Mouse (Mus musculus) monocyte, adult 2 months (primary cell): Measurements from ENCODE around the gene Nfkb2.

Experiments
- DNase-seq, 2 experiments: peaks; one replicate each; pipeline ENCODE4 v3.0.0; 2022; ENCODE audit warnings: low spot score in 2 of 2, low read depth in 1 of 2

Gene Nfkb2

DNA sequence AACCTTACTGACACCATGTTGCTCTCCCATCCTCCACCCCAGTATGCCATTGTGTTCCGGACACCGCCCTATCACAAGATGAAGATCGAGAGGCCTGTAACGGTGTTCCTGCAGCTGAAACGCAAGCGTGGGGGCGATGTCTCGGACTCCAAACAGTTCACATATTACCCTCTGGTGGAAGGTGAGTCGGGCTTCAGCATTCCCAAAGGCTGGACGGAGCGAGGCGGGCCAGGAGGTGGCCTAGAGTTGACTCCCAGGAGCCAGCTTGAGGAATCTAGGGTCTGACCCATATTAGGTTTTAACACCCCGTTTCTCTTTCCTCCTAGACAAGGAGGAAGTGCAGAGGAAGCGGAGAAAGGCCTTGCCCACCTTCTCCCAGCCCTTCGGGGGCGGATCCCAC, 4.2 kb downstream of the Nfkb2 start:
- DNase-seq = no peak

DNA sequence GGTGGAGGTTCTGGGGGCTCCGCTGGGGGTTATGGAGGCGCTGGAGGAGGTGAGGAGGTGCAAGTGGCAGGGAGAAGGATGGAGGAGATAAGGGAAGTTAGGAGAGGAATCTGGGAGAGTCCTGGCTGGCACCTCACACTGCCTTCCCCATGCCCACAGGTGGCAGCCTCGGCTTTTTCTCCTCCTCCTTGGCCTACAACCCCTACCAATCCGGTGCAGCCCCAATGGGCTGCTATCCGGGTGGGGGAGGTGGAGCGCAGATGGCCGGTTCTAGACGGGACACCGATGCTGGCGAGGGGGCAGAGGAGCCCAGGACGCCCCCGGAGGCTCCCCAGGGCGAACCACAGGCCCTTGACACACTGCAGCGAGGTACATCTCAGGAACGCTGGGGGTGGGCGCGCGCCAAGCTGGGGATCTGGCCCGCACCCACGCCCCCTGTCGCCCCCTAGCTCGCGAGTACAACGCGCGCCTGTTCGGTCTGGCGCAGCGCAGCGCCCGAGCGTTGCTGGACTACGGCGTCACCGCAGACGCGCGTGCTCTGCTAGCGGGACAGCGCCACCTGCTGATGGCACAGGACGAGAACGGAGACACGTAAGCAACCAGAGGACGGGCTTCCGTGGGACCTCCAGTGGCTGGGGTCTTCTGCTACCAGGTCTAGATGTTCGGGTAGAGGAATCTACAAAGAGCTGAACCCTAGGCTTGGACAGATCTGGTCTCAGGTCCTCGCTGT, 4.8 kb downstream of the Nfkb2 start:
- peak in 1 of 2 experiments; percentile 65 for DNase-seq

DNA sequence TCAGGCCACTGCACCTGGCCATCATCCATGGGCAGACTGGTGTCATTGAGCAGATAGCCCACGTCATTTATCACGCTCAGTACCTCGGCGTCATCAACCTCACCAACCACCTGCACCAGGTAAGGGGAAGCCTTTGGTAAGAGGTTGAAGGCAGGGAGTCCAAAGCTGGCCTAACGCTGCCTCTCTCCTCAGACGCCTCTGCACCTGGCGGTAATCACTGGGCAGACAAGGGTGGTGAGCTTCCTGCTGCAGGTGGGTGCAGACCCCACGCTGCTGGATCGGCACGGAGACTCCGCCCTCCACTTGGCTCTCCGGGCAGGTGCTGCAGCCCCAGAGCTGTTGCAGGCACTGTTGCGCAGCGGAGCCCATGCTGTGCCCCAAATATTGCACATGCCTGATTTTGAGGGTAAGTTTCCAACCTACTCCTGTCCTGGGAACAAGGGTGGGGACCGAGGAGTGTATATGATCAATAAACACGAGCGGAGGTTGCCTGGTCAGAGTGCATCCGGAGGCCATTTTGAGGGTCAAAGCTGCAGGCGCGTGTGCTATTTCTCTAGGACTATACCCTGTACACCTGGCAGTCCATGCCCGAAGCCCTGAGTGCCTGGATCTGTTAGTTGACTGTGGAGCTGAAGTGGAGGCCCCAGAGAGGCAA, 5.7 kb downstream of the Nfkb2 start:
- DNase-seq = no peak

DNA sequence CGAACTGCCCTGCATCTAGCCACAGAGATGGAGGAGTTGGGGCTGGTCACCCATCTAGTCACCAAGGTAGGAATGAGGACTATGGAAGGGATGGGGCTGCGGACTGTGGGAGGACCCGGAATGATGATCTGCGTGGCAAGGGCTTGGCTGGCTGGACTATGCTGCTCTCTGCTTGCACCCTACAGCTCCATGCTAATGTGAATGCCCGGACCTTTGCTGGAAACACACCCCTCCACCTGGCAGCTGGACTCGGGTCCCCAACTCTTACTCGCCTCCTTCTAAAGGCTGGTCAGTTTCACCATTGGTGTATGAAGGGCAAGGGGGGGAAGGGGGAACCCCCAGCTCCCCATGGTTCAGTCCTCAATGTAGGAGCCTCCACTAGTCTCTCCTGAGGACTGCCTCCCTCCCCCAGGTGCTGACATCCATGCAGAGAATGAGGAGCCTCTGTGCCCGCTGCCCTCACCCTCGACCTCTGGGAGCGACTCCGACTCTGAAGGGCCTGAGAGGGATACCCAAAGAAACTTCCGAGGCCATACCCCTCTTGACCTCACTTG, 6.3 kb downstream of the Nfkb2 start:
- no peak for DNase-seq

DNA sequence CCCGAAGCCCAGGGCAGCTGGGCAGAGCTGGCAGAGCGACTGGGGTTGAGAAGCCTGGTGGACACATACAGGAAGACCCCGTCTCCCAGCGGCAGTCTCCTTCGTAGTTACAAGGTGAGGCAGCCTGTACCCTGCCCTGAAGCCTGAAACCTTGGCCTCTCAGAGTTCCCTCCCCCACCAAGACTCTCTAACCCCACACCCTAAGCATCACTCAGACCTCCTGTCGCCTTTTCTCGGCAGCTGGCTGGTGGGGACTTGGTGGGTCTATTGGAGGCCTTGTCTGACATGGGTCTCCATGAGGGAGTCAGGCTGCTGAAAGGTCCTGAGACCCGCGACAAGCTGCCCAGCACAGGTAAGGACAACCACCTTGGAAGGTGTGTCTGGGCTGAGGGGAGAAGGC, 7.2 kb downstream of the Nfkb2 start:
- no peak for DNase-seq

DNA sequence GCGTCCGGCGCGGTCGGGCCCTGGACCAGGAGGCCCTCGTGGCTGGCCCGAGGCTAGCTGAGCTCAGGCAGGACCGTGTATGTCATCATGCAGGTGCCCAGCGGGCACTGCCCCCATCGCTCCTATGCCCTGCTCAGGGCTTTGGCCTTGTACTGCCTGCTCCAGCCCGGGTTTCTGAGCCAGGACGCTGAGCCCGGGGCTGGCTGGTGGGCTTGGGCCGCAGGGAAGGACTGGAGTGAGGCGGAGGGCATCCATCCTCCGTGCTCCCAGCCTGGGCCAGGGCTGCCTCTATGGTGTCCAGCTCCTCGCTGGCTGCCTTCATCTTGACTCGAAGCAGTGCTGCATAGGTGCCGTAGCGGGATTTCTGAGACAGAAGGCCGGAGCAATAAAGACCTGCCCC, 8.4 kb downstream of the Nfkb2 start:
- DNase-seq = no peak

DNA sequence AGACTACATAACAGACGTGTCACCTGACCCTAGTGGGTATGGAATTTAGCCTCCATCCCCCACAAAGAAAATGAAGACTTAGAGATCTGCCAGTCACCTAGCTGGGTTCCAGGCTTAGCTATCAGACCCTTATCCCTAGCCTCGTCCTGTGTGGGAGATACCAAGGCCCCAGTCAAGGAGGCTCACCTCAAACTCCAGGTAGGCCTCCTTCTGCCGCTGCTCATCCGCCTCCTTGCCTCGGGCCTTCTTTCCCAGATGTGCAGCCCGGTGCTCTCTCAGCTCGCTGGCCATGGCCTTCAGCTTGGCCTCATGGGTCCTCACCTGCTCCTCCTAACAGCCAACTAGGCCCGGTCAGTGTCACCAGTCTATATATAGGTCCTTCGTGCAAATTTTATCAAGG, 9.0 kb downstream of the Nfkb2 start:
- no peak for DNase-seq

DNA sequence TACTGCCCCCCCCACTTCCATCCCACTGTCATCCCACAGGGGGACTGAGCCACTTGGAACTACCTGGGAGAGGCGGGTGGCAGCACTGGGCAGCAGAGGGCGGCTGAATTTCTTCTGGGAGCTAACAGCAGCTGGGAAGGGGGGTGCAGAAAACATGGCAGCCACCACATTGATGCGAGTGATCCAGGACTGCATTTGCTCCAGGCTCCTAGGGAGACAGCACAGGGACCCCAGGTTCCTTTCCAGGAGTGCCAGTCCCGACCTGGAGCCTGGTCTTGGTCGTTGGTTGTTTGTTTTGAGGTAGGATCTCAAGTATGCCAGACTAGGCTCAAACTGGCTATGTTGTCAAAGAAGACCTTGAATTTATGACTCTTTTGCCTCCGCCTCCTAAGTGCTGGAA, 9.5 kb downstream of the Nfkb2 start:
- no peak for DNase-seq

DNA sequence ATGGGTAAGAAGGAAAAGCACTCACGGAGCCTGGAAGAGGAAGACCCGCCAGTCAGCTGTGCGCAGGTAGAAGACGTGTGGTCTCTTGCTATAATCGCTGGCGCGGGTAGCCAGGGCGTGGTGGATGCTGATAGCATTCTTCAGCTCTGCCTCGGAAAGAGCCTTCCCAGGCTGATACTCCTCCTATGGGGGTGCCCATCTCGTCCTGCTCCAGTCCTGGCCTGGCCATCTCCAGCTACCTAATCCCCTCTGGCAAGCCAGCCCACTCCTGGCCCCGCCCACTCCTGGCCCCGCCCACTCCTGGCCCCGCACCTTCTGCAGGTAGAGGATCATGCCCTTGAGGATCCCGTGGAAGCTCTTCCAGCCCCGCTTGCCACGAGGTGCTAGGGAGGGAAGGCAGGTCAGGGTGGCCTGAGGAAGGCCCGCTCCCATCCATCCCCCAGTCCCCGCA, 10.1 kb downstream of the Nfkb2 start:
- no peak for DNase-seq

DNA sequence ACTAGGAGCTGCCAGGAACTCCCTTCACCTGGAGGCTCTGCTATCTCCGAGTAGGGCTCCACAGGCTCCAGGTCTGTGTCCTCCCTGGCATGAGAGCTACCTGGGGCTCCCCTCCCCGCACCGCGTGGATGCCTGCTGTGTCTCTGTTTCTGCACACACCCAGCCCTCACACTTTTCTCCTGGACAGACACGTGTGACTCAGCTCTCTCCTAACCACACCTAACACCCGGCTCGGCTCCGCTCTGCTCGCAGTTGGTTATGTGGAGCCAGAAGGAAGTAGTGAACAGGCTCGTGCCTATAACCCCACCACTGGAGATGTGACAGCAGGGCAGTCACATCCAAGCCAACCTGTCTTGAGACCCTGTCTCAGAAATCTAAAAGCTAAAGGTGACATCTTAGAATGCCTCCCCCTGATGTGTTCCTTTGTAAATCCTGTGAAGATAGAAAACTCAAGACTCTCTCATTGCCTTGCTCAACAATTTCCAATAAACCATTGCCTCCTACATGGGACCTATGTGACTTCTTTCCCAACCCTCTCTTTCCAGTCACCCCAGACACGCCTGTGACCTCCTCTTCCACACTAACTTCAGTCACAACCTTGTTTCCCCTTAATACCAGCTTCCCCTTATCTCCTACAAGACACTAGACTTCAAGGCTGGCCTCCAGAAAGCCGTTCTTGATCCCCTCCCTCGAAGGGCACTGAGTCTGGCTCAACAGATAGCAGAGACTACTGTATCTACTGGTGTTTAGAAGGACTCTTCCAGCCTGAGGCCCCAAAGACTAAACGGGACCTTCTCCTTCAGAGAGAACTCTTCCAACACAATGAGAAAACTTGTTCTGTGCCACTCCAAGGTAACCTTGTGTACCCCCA, 11.0 kb downstream of the Nfkb2 start:
- no peak for DNase-seq

DNA sequence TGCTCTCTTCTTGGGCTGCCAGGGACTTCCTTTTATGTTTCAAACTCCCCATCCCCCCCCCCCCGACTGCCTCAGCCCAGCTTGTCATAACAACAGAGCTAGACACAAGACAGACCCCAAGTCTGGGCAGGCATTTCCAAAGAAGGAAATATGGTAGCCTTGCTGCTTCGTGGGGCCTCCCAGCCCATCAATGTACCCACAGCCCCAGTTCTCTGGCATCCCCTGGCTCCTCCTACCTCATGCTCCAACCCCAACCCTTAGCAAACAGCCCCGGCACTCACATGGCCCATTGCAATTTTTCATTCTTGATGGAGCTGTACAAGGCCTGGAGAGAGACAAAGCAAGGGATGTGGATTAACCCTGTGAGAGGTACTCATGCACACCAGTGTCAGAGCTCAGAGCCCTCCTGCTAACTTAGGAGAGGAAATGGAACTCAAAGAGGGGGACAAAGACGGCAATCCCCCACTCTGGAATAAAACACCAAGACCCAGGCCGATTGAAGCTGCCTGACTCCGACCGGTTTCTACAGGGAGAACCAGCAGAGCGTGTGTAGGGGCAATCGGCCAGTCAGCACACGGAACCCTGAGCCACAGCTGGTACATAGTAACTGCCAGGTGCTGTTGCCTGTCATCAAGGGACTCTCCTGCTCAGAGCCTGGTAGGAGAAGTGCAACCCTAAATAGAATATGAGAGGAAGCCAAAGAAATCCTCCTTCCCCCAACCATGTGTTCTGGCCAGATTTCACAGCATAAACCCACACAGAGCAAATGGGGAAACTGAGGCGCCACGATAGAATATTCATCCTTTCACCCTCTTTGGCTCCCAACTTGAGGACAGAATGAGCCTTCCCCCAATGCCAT, 11.9 kb downstream of the Nfkb2 start:
- no peak for DNase-seq

DNA sequence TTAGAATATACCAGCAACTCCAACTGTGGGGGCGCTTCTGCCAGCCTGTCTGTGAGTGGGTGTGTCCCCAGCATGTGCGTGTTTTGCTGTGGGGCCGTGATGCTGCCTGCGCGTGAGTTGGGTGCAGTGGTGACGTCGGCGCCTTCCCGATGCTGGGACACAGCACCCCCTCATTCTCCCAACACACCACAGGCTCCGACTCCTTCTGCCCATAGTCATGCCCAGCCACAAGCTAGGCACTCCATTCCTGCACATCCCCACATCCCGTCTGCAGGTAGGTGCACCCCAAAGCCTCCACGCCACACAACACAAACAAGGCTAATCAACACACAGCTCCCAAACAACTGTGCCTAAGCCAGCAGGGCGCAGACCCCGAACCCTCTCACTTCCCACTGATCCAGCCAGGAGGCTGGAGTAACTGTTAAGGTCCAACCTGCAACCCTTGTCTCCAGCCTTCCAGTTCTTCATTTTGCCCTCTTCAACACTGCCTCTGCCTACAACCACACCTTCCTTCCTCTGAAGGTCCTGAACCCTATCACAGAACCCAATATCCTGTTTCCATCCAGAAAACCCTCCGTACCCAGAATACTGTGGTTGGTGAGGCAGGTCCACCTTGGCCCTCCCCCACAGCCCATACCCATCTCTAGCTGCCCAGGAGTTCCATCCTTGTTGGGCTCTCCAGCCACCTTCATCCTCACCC, 12.9 kb downstream of the Nfkb2 start:
- no peak for DNase-seq

DNA sequence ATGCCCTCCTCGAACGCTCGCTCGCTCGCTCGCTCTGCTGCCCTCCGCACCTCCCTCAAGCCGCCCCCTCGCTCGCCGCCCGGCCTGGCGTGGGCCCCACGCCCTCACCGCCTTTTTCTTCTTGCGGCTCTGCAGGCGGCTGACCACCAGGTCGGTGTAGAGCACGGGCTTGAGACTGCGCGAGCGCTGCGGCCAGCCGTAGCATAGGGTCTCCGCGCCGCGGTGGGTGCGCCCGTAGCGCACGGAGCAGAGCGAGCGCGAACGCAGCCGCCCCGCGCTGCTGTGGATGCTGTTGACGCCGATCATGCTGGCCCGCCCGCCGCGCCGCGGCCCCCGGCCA, 13.4 kb downstream of the Nfkb2 start:
- DNase-seq = no peak

DNA sequence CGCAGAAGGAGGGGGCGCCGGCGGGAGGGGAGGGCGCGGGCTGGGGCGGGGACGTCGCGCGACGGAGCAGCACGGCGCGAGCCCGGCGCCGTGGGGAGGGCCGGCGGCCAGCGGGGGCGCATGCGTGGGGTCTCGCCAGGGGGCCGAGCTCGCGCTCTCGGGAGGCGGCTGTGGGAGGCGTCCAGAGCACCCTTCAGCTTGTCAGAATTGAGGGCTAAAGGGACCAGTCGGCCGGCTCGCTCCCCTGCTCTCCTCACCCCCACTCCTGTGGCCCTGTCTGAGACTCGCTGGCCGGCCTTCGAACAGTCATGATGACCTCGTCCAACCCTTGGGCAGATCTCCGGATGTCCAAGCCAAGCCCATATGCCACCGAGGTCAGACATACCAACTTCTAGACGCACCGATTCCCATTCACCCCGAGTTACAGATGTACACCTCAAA, 13.9 kb downstream of the Nfkb2 start:
- DNase-seq = no peak

DNA sequence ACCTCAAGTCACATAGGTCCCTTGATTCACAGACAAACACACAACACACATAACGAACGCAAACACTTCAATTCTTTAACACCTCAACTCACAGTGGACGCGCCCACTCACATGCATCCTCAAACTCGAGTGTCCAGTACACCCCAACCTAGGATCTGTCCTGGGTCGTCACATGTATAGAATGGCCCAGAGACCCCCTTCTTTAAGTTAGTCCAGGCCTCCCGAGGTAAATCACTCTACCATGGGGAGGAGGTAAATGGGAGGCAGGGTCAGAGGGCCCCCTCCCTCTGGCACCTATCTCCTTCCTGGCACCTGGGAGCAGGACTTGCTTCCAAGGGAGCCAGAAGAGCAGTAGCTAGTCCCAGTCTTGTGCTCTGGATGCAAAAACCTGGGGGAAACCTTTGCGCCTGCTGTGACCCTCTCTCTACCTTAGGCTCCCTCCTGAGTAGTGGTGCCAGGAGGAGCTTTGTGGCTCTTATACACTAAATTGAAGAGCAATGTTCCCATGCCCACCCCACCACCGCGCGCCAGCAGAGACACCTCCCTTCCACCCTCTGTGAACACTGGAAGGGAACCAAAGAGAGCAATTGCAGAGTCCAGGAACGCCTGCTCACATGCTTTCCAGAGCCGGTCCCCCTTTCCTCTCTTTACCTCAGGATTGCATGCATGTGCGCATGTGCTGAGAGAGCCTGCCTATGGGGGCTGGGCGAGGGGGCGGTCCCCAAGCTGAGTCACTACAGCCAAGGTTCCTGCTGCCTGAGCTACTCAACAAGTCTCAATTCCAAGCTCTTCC, 14.7 kb downstream of the Nfkb2 start:
- no peak for DNase-seq

DNA sequence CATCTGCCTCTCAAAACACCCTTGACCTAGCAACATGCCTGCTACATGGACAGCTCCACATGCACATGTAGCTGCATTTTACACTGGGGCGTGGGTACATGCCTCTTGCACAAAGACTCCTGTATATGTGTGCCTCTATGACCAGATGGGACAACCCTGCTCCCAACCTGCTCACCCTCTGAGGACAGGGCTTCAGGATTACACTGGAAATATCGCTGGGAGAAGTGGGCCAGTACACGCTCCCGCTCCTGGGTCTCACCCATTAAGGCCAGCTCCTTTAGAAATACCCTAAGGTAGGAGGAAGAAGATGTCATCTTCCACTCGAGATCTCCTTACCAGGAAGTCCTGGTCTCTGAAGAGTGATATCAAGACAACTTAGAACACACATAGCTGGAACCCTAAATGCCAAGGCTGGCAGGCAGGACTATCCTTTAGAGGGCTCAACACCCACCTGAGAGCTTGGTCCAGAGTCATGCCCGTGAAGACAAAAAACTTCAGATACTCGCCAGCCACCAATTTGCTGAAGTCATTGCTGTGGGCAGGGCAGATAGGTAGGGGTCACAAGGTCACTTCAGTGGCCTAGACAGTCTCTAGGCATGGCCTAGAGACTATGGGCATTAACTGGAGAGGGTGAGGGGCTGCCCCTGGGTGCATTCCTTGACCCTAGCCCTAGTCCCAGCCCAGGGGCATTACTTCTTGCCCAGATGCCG, 16.1 kb downstream of the Nfkb2 start:
- no peak for DNase-seq

DNA sequence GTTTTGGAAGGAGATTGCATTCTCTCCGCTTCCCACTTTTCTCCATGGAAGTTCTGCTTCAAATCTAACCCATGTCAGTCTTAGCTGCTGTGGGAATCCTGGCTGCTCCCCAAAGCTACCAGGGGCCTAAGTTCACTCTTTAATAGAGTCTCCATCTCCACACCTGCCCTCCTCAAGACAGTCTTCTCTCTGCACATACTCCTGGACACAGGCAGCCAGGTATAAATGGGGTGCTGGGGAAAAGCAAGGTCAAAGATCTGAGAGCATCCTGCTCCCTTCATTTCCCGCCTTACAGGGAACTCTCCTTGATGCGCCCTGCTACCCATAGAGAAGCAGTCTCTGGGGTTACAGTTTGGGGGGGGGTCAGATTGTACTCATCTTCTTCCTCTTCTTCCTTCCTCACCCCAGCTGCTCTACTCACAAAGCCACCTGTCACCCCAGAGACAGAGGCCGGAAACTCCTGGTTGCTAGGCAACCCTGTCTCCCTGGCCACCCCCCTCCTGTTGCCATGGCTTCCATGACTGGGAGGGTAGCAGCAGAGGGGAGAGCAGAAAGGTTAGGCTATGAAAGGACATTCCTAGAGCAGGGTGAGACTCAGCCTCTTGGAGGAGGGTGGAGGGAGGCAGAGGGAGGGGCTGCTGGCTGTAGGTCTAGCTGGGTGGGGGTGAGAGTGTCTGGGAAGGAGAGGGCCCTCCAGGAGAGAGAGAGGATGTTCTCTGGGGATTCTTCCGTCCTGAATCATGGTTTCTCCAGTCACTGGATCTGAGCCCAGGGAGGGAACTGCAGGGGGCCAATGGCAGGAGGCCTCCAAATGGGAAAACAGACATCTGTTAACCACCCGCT, 17.2 kb downstream of the Nfkb2 start:
- no peak for DNase-seq
